ENCODE assay signal across 8 mouse cellular contexts in genomic region chr5:143293404-143293803, GRCm38 (mm10). TPM values are rescaled to one million over a fixed set of nuclear protein-coding genes. Genes with fewer than 3 reads are reported as not detected.
DNase-seq lines count a peak whose midpoint lies in the region; ATAC-seq lines count a peak whose summit lies in the region.

Zfp853 (minus strand) TSS chr5:143293623.

- H3K9ac ChIP-seq in kidney, embryonic 16.5 days (replicated peaks; ENCODE audit: low read length): peak within 1 kb of the TSS; percentile 68
- peak within 1 kb of the TSS; percentile 77 for H3K9ac ChIP-seq in embryonic facial prominence, embryonic 13.5 days
- H3K9ac ChIP-seq in hindbrain, embryonic 16.5 days (ENCODE audit: low read depth, low read length): peak within 1 kb of the TSS; percentile 72
- peak within 1 kb of the TSS; percentile 54 for H3K9ac ChIP-seq in midbrain, embryonic 14.5 days (replicated peaks; ENCODE audit: low read length)

- no peak within 1 kb of the TSS for H3K27ac ChIP-seq in kidney, embryonic 16.5 days (ENCODE audit: low read length)
- H3K27ac ChIP-seq in embryonic facial prominence, embryonic 13.5 days: 0 out of 2 replicates have a peak within 1 kb of the TSS, but pooled peaks have one; percentile 4
- H3K27ac ChIP-seq in hindbrain, embryonic 16.5 days (ENCODE audit: low read depth, low read length): no peak within 1 kb of the TSS
- no peak within 1 kb of the TSS for H3K27ac ChIP-seq in midbrain, embryonic 14.5 days (replicated peaks; ENCODE audit: low read depth, low read length)

- H3K9me3 ChIP-seq in kidney, embryonic 16.5 days (ENCODE audit: low read length): no peaks in the 10 kb centered on the region
- H3K9me3 ChIP-seq in embryonic facial prominence, embryonic 13.5 days: no peaks in the 10 kb centered on the region
- no peaks in the 10 kb centered on the region for H3K9me3 ChIP-seq in hindbrain, embryonic 16.5 days (ENCODE audit: control insufficient read depth, low read length)
- H3K9me3 ChIP-seq in midbrain, embryonic 14.5 days (ENCODE audit: control insufficient read depth, low read length): no peaks in the 10 kb centered on the region

- DNase-seq in kidney, adult 11 months: no peak
- no peak for DNase-seq in midbrain, embryonic 14.5 days
- no peak for DNase-seq in gastrocnemius, postnatal 4 days (ENCODE audit: low spot score in 2 of 2)
- no peak for DNase-seq in urinary bladder, postnatal 14 days (ENCODE audit: low spot score)

- peaks cover 61% of the 10 kb centered on the region for H3K27me3 ChIP-seq in kidney, embryonic 16.5 days (ENCODE audit: insufficient read depth, low read length)
- H3K27me3 ChIP-seq in embryonic facial prominence, embryonic 13.5 days: peaks cover 63% of the 10 kb centered on the region
- H3K27me3 ChIP-seq in hindbrain, embryonic 16.5 days (replicated peaks; ENCODE audit: control insufficient read depth, insufficient read depth, low read length): peaks cover 36% of the 10 kb centered on the region
- H3K27me3 ChIP-seq in midbrain, embryonic 14.5 days (ENCODE audit: control insufficient read depth, insufficient read depth, low read length): peaks cover 55% of the 10 kb centered on the region

- H3K36me3 ChIP-seq in kidney, embryonic 16.5 days (ENCODE audit: insufficient read depth, low read length): no peaks in the 10 kb centered on the region
- peaks cover 1% of the 10 kb centered on the region for H3K36me3 ChIP-seq in embryonic facial prominence, embryonic 13.5 days
- H3K36me3 ChIP-seq in hindbrain, embryonic 16.5 days (ENCODE audit: control insufficient read depth, insufficient read depth, low read length): no peaks in the 10 kb centered on the region
- peaks cover 8% of the 10 kb centered on the region; the same call in 1 of the 2 replicates for H3K36me3 ChIP-seq in midbrain, embryonic 14.5 days (ENCODE audit: control insufficient read depth, insufficient read depth, low read length)

- peak within 1 kb of the TSS; percentile 60 for H3K4me3 ChIP-seq in kidney, embryonic 16.5 days (ENCODE audit: low read length)
- H3K4me3 ChIP-seq in embryonic facial prominence, embryonic 13.5 days: peak within 1 kb of the TSS; percentile 58
- peak within 1 kb of the TSS; percentile 59 for H3K4me3 ChIP-seq in hindbrain, embryonic 16.5 days (ENCODE audit: low read length)
- peak within 1 kb of the TSS; percentile 41 for H3K4me3 ChIP-seq in midbrain, embryonic 14.5 days (replicated peaks; ENCODE audit: low read depth, low read length)

- H3K4me1 ChIP-seq in kidney, embryonic 16.5 days (ENCODE audit: insufficient read depth, low read length): peaks cover 14% of the 10 kb centered on the region
- H3K4me1 ChIP-seq in embryonic facial prominence, embryonic 13.5 days: peaks cover 22% of the 10 kb centered on the region
- H3K4me1 ChIP-seq in hindbrain, embryonic 16.5 days (ENCODE audit: control insufficient read depth, insufficient read depth, low read depth, low read length): peaks cover 10% of the 10 kb centered on the region
- H3K4me1 ChIP-seq in midbrain, embryonic 14.5 days (ENCODE audit: control insufficient read depth, insufficient read depth, low read length): 0 out of 2 replicates have a peak, but pooled peaks cover 3% of the 10 kb centered on the region

- WGBS in kidney, embryonic 16.5 days: 2% methylated on average over 33 of the region's 38 CpGs
- under 1% methylated on average over 38 of the region's 38 CpGs for WGBS in embryonic facial prominence, embryonic 13.5 days
- WGBS in hindbrain, embryonic 16.5 days: under 1% methylated on average over 31 of the region's 38 CpGs
- WGBS in midbrain, embryonic 14.5 days: 2% methylated on average over 36 of the region's 38 CpGs

- peak within 1 kb of the TSS; percentile 98 for H3K4me2 ChIP-seq in kidney, embryonic 16.5 days (replicated peaks; ENCODE audit: low read depth, low read length)
- H3K4me2 ChIP-seq in embryonic facial prominence, embryonic 13.5 days: peak within 1 kb of the TSS; percentile 95
- peak within 1 kb of the TSS; percentile 96 for H3K4me2 ChIP-seq in hindbrain, embryonic 16.5 days (ENCODE audit: low read length)
- H3K4me2 ChIP-seq in midbrain, embryonic 14.5 days (ENCODE audit: low read length): peak within 1 kb of the TSS; percentile 67

- peak; percentile 43; the same call in 1 of the 2 replicates for ATAC-seq in kidney, embryonic 16.5 days (ENCODE audit: low FRiP score, low TSS enrichment)
- ATAC-seq in embryonic facial prominence, embryonic 13.5 days (ENCODE audit: insufficient number of reproducible peaks, insufficient read depth, low FRiP score, low TSS enrichment, low read depth): 0 out of 2 replicates have a peak, but pooled peaks have one; percentile 38
- ATAC-seq in hindbrain, embryonic 16.5 days: peak; percentile 53
- no peak for ATAC-seq in midbrain, embryonic 14.5 days (ENCODE audit: low FRiP score, low TSS enrichment)
- ATAC-seq in activated CD4-positive, CD25-positive, alpha-beta regulatory T cell, adult 4 months: no peak

RNA-seq across cellular contexts. Expression of gene Zfp853, which starts in this region (rescaled TPM):
- polyA plus RNA-seq in kidney, embryonic 16.5 days (2015; fragmentation: Nextera tagmentation; extraction: Ambion mirVana): 0.05 TPM in 2 replicates
- polyA plus RNA-seq in embryonic facial prominence, embryonic 13.5 days (2015; fragmentation: Nextera tagmentation; extraction: Ambion mirVana): 0.32 and 0.34 TPM in 2 replicates
- polyA plus RNA-seq in hindbrain, embryonic 16.5 days (2015; fragmentation: Nextera tagmentation; extraction: Ambion mirVana): 0.16 and 0.31 TPM in 2 replicates
- polyA plus RNA-seq in midbrain, embryonic 14.5 days (2014; fragmentation: Nextera tagmentation; extraction: Ambion mirVana): 0.13 TPM in 1 of 2 replicates, not detected in the other
- polyA plus RNA-seq in activated CD4-positive, CD25-positive, alpha-beta regulatory T cell, adult 4 months (2017; shearing (Covaris generic)): not detected
- total RNA-seq in gastrocnemius, postnatal 4 days (2021): under 1 TPM; 0.69 to 0.70 TPM

Comparison
In these comparisons a context has a peak if more than half of its experiments do, and no peak if none do; other contexts are left out.
1. Peak in ATAC-seq, H3K4me3 ChIP-seq, H3K9ac ChIP-seq and H3K4me2 ChIP-seq in kidney, embryonic 16.5 days; RNA of the gene not detected or under 1 TPM.
2. Peak in ATAC-seq, H3K4me3 ChIP-seq, H3K27ac ChIP-seq, H3K9ac ChIP-seq and H3K4me2 ChIP-seq in embryonic facial prominence, embryonic 13.5 days; RNA of the gene not detected or under 1 TPM.
3. Peak in ATAC-seq, H3K4me3 ChIP-seq, H3K9ac ChIP-seq and H3K4me2 ChIP-seq in hindbrain, embryonic 16.5 days; RNA of the gene not detected or under 1 TPM.